ENCODE assay signal across 14 mouse cellular contexts in the genomic region with DNA sequence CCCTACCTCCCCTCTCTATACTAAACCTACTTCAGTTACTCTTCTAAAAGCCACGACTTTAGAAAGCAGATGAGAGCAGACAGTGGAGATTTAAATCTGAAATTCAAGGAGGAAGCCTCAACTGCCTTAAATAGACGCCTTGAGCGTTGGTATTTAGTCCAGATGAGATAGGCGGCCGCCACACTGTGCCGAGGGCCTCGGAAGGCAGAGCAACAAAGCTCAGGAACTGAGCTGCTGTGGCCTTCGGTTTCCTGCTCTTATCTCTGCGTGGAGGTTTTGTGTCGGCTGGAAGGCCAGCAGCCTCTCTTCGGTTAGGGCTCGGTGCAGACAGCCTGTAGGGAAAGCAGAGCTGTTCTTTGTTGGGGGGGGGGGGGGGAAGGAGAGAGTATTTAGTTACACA. TPM values are rescaled to one million over a fixed set of nuclear protein-coding genes. Genes with fewer than 3 reads are reported as not detected.
DNase-seq lines count a peak whose midpoint lies in the region; ATAC-seq and TF ChIP-seq lines count a peak whose summit lies in the region.
"Had no signal": no experiment of that assay in that cellular context is flagged by ENCODE, and none has a peak within 500 bp of the region (broad histone marks: within the 10 kb centered on the region; RNA-seq: fewer than 3 reads in every experiment).

No protein-coding gene starts in this region.

- no peaks in the 10 kb centered on the region for H3K9me3 ChIP-seq in kidney, postnatal 0 days (replicated peaks; ENCODE audit: low read length)
- H3K9me3 ChIP-seq in intestine, embryonic 15.5 days: no peaks in the 10 kb centered on the region
- H3K9me3 ChIP-seq: hindbrain, embryonic 15.5 days; neural tube, embryonic 12.5 days had no signal

- no peaks in the 10 kb centered on the region for H3K27me3 ChIP-seq in kidney, postnatal 0 days (ENCODE audit: insufficient read depth, low read length)
- H3K27me3 ChIP-seq in intestine, embryonic 15.5 days (replicated peaks): no peaks in the 10 kb centered on the region
- H3K27me3 ChIP-seq in thymus, adult 2 months (ENCODE audit: control insufficient read depth, insufficient read depth, low read length): no peaks in the 10 kb centered on the region
- H3K27me3 ChIP-seq: hindbrain, embryonic 15.5 days; neural tube, embryonic 12.5 days had no signal

- H3K4me3 ChIP-seq in kidney, postnatal 0 days (replicated peaks; ENCODE audit: low read depth, low read length): no peak overlapping the region
- H3K4me3 ChIP-seq in intestine, embryonic 15.5 days (replicated peaks): no peak overlapping the region
- H3K4me3 ChIP-seq in thymus, adult 2 months (ENCODE audit: control insufficient read depth, insufficient read depth, low read length): no peak overlapping the region
- H3K4me3 ChIP-seq: hindbrain, embryonic 15.5 days; neural tube, embryonic 12.5 days had no signal

- H3K27ac ChIP-seq in kidney, postnatal 0 days: no peak overlapping the region
- H3K27ac ChIP-seq in intestine, embryonic 15.5 days: no peak overlapping the region
- no peak overlapping the region; the same call in 1 of the 2 replicates for H3K27ac ChIP-seq in thymus, adult 2 months (ENCODE audit: control insufficient read depth, insufficient read depth, low read length)
- H3K27ac ChIP-seq: hindbrain, embryonic 15.5 days; neural tube, embryonic 12.5 days had no signal

- no peak overlapping the region for H3K9ac ChIP-seq in kidney, postnatal 0 days (ENCODE audit: low read depth, low read length)
- H3K9ac ChIP-seq in intestine, embryonic 15.5 days: no peak overlapping the region
- H3K9ac ChIP-seq: hindbrain, embryonic 15.5 days; neural tube, embryonic 12.5 days had no signal

- DNase-seq in kidney, postnatal 0 days (ENCODE audit: low spot score): peak; percentile 37
- no peak for DNase-seq in kidney, postnatal 4 days
- peak; percentile 45 for DNase-seq in thymus, adult 2 months
- DNase-seq in urinary bladder, postnatal 25 days (ENCODE audit: low spot score): no peak
- DNase-seq in Muller cell, postnatal 12 days (ENCODE audit: inconsistent ontology term): no peak
- no peak for DNase-seq in left cerebral cortex, adult 18-20 months (ENCODE audit: low spot score in 2 of 2)
- DNase-seq: lung, postnatal 36 days had no signal

- ATAC-seq in kidney, postnatal 0 days (replicated peaks; ENCODE audit: low FRiP score, low read depth): no peak
- ATAC-seq in common myeloid progenitor, adult 5-6 weeks (replicated peaks; ENCODE audit: low read depth, poor library complexity, severe bottlenecking): peak; percentile 87
- 0 out of 2 replicates have a peak, but pooled peaks have one; percentile 51 for ATAC-seq in intestine, embryonic 15.5 days

- no peaks in the 10 kb centered on the region for H3K4me1 ChIP-seq in kidney, postnatal 0 days (replicated peaks; ENCODE audit: insufficient read depth, low read length)
- no peaks in the 10 kb centered on the region for H3K4me1 ChIP-seq in intestine, embryonic 15.5 days (replicated peaks)
- H3K4me1 ChIP-seq in thymus, adult 2 months (replicated peaks; ENCODE audit: control insufficient read depth, insufficient read depth, low read length): peaks cover 2% of the 10 kb centered on the region; the same call in 1 of the 2 replicates
- H3K4me1 ChIP-seq: hindbrain, embryonic 15.5 days; neural tube, embryonic 12.5 days had no signal

- TF ChIP-seq CTCF in kidney, postnatal 0 days (IDR thresholded peaks at IDR 0.05; ENCODE audit: low read depth): no peak
- no peak for TF ChIP-seq CTCF in thymus, adult 2 months (IDR thresholded peaks at IDR 0.05; ENCODE audit: borderline replicate concordance, control insufficient read depth, extremely low read depth, insufficient read depth, low read length, poor library complexity)

- no peak overlapping the region for H3K4me2 ChIP-seq in kidney, postnatal 0 days (ENCODE audit: low read length)
- no peak overlapping the region for H3K4me2 ChIP-seq in intestine, embryonic 15.5 days (replicated peaks)
- H3K4me2 ChIP-seq: hindbrain, embryonic 15.5 days; neural tube, embryonic 12.5 days had no signal

- TF ChIP-seq POLR2A in thymus, adult 2 months (IDR thresholded peaks at IDR 0.05; ENCODE audit: control insufficient read depth, extremely low read depth, insufficient read depth, low read length, poor library complexity): no peak

- WGBS in kidney, postnatal 0 days: 22% methylated on average over 12 of the region's 12 CpGs
- WGBS in intestine, embryonic 15.5 days: 24% methylated on average over 12 of the region's 12 CpGs
- under 1% methylated on average over 12 of the region's 12 CpGs for WGBS in thymus, adult 2 months

- H3K36me3 ChIP-seq in kidney, postnatal 0 days (ENCODE audit: insufficient read depth, low read length): no peaks in the 10 kb centered on the region
- H3K36me3 ChIP-seq in intestine, embryonic 15.5 days: no peaks in the 10 kb centered on the region
- no peaks in the 10 kb centered on the region for H3K36me3 ChIP-seq in thymus, adult 2 months (ENCODE audit: control insufficient read depth, insufficient read depth, low read length)
- H3K36me3 ChIP-seq: hindbrain, embryonic 15.5 days; neural tube, embryonic 12.5 days had no signal

RNA-seq across cellular contexts. Expression of gene Gdf9, which starts 11.1 kb away (rescaled TPM):
- polyA plus RNA-seq in kidney, postnatal 0 days (2015; fragmentation: Nextera tagmentation; extraction: Ambion mirVana): 0.57 and 1.0 TPM in 2 replicates
- 1.1 TPM in 1 of 2 replicates, not detected in the other for total RNA-seq in common myeloid progenitor, adult 5-6 weeks (2017)
- polyA plus RNA-seq in intestine, embryonic 15.5 days (2015; fragmentation: Nextera tagmentation; extraction: Ambion mirVana): 1.3 and 1.6 TPM in 2 replicates
- 0.91 and 1.5 TPM in 2 replicates for polyA plus RNA-seq in thymus, adult 2 months (2012; rRNA removed)
- under 1 TPM; 0.73 to 0.79 TPM for total RNA-seq in left cerebral cortex, adult 18-20 months (2021)

RNA-seq across cellular contexts. Expression of gene Uqcrq, which starts 11.3 kb away (rescaled TPM):
- 1,154 and 1,231 TPM in 2 replicates for polyA plus RNA-seq in kidney, postnatal 0 days (2015; fragmentation: Nextera tagmentation; extraction: Ambion mirVana)
- 39.5 and 53.6 TPM in 2 replicates for total RNA-seq in common myeloid progenitor, adult 5-6 weeks (2017)
- polyA plus RNA-seq in intestine, embryonic 15.5 days (2015; fragmentation: Nextera tagmentation; extraction: Ambion mirVana): 791 and 876 TPM in 2 replicates
- 407 and 566 TPM in 2 replicates for polyA plus RNA-seq in thymus, adult 2 months (2012; rRNA removed)
- 100 to 1,000 TPM; 415 to 443 TPM for total RNA-seq in left cerebral cortex, adult 18-20 months (2021)

RNA-seq across cellular contexts. Expression of gene Gm10447, which starts 15.0 kb away (rescaled TPM):
- polyA plus RNA-seq in kidney, postnatal 0 days (2015; fragmentation: Nextera tagmentation; extraction: Ambion mirVana): 0.08 and 0.14 TPM in 2 replicates
- not detected in 2 replicates for total RNA-seq in common myeloid progenitor, adult 5-6 weeks (2017)
- polyA plus RNA-seq in intestine, embryonic 15.5 days (2015; fragmentation: Nextera tagmentation; extraction: Ambion mirVana): 0.10 TPM in 1 of 2 replicates, not detected in the other
- polyA plus RNA-seq in thymus, adult 2 months (2012; rRNA removed): 0.08 TPM in 1 of 2 replicates, not detected in the other
- total RNA-seq in left cerebral cortex, adult 18-20 months (2021): under 1 TPM; 0.14 to 0.26 TPM
- polyA plus RNA-seq: forebrain, embryonic 11.5 days; hindbrain, embryonic 15.5 days; small intestine, adult 2 months had no signal

RNA-seq across cellular contexts. Expression of gene Shroom1, which starts 15.1 kb away (rescaled TPM):
- polyA plus RNA-seq in kidney, postnatal 0 days (2015; fragmentation: Nextera tagmentation; extraction: Ambion mirVana): 1.1 and 1.2 TPM in 2 replicates
- total RNA-seq in common myeloid progenitor, adult 5-6 weeks (2017): not detected in 2 replicates
- 1.3 and 1.5 TPM in 2 replicates for polyA plus RNA-seq in intestine, embryonic 15.5 days (2015; fragmentation: Nextera tagmentation; extraction: Ambion mirVana)
- 0.70 and 0.75 TPM in 2 replicates for polyA plus RNA-seq in thymus, adult 2 months (2012; rRNA removed)
- 1 to 10 TPM; 5.4 to 5.6 TPM for total RNA-seq in left cerebral cortex, adult 18-20 months (2021)

RNA-seq across cellular contexts. Expression of gene Leap2, which starts 19.0 kb away (rescaled TPM):
- 0.24 and 0.28 TPM in 2 replicates for polyA plus RNA-seq in kidney, postnatal 0 days (2015; fragmentation: Nextera tagmentation; extraction: Ambion mirVana)
- not detected in 2 replicates for total RNA-seq in common myeloid progenitor, adult 5-6 weeks (2017)
- 7.3 and 12.9 TPM in 2 replicates for polyA plus RNA-seq in intestine, embryonic 15.5 days (2015; fragmentation: Nextera tagmentation; extraction: Ambion mirVana)
- polyA plus RNA-seq in thymus, adult 2 months (2012; rRNA removed): not detected in 2 replicates
- not detected for total RNA-seq in left cerebral cortex, adult 18-20 months (2021)
- total RNA-seq: layer of hippocampus, postnatal 10 days had no signal
- polyA plus RNA-seq: forebrain, embryonic 11.5 days; neural tube, embryonic 12.5 days had no signal

Comparison
In these comparisons a context has a peak if more than half of its experiments do, and no peak if none do; other contexts are left out.
1. DNase-seq: peak in kidney, postnatal 0 days (single experiment) and thymus, adult 2 months (single experiment); none in kidney, postnatal 4 days (0 of 2), urinary bladder, postnatal 25 days (single experiment), Muller cell, postnatal 12 days (single experiment) and left cerebral cortex, adult 18-20 months (0 of 2).